Mouse (Mus musculus) cerebellum, adult 2 months (tissue): ENCODE results near the gene Gm16253.

Source experiments
- CTCF ChIP-seq: fragments of 200-500 bp; IDR thresholded peaks from 2 replicates; pipeline ENCODE4 v1.5.1; 2011; ENCODE audit warnings: low read depth, mild to moderate bottlenecking, control low read depth, low read length, moderate library complexity, borderline replicate concordance; ENCODE audit not compliant: insufficient read depth
- POLR2A ChIP-seq: fragments of 200-500 bp; IDR thresholded peaks from 2 replicates; pipeline ENCODE4 v1.6.1; 2011; ENCODE audit warnings: low read length, control low read depth, borderline replicate concordance; ENCODE audit not compliant: insufficient read depth

- no peak for TF ChIP-seq CTCF
- 0 out of 2 replicates have a peak, but pooled peaks have one; percentile 22 for TF ChIP-seq POLR2A
Measured at GRCm38 (mm10) chr3:96598156-96599068, 21.6 kb downstream of the Gm16253 start.
